Mouse (Mus musculus) lung, postnatal 0 days (tissue): ENCODE measurements around the gene Rtn1.

Experiments used
- CTCF ChIP-seq: IDR thresholded peaks from 2 replicates; pipeline ENCODE4 v1.5.1; 2016; ENCODE audit warnings: antibody characterized with exemption, mild to moderate bottlenecking
- EP300 ChIP-seq: IDR thresholded peaks from 2 replicates; pipeline ENCODE4 v1.6.1; 2016; ENCODE audit warnings: antibody characterized with exemption, mild to moderate bottlenecking, control low read depth

- no peak for TF ChIP-seq CTCF
- no peak for TF ChIP-seq EP300
These were observed 175.7 kb downstream of the Rtn1 start for GRCm38 (mm10) chr12:72232826-72233790.
